Mouse (Mus musculus) thymus, adult 2 months (tissue): ENCODE results near the gene Smg9. TPM values are rescaled to one million over a fixed set of nuclear protein-coding genes. Genes with fewer than 3 reads are reported as not detected.
A peak's percentile ranks its signal among the peaks of the same experiment; 100 is the strongest.

Source experiments
- DNase-seq: peaks from one replicate; pipeline ENCODE4 v3.0.0; 2021
- H3K27ac ChIP-seq: fragments of 200-500 bp; 2 replicates; pipeline ENCODE4 v1.5.1; 2012; ENCODE audit warnings: low read length, control low read depth; ENCODE audit not compliant: control insufficient read depth, insufficient read depth
- H3K27me3 ChIP-seq: fragments of 200-500 bp; 2 replicates; pipeline ENCODE4 v1.6.1; 2012; ENCODE audit warnings: mild to moderate bottlenecking, low read length, moderate library complexity, mixed read lengths; ENCODE audit not compliant: control insufficient read depth, insufficient read depth
- H3K36me3 ChIP-seq: fragments of 200-500 bp; 2 replicates; pipeline ENCODE4 v1.6.1; 2012; ENCODE audit warnings: mild to moderate bottlenecking, low read length, moderate library complexity; ENCODE audit not compliant: control insufficient read depth, insufficient read depth
- H3K4me1 ChIP-seq: fragments of 200-500 bp; replicated peaks from 2 replicates; pipeline ENCODE4 v1.6.1; 2012; ENCODE audit warnings: low read length; ENCODE audit not compliant: control insufficient read depth, insufficient read depth
- H3K4me3 ChIP-seq: fragments of 200-500 bp; 2 replicates; pipeline ENCODE4 v1.5.1; 2012; ENCODE audit warnings: mild to moderate bottlenecking, low read length, control low read depth, moderate library complexity; ENCODE audit not compliant: control insufficient read depth, insufficient read depth
- CTCF ChIP-seq: fragments of 200-500 bp; IDR thresholded peaks from 2 replicates; pipeline ENCODE4 v1.5.1; 2012; ENCODE audit warnings: mild to moderate bottlenecking, control low read depth, low read length, moderate library complexity, borderline replicate concordance; ENCODE audit not compliant: control insufficient read depth, poor library complexity, insufficient read depth; ENCODE audit errors: extremely low read depth
- POLR2A ChIP-seq: fragments of 200-500 bp; IDR thresholded peaks from 2 replicates; pipeline ENCODE4 v1.6.1; 2012; ENCODE audit warnings: mild to moderate bottlenecking, low read length, control low read depth, moderate library complexity; ENCODE audit not compliant: control insufficient read depth, poor library complexity, insufficient read depth; ENCODE audit errors: extremely low read depth
- WGBS: fragments of 180-500 bp; shearing (Covaris S2); methylation state at CpG from one replicate; pipeline ENCODE4 v1.1.7; 2018; 5-methylcytosine and 5-hydroxymethylcytosine counted together
- polyA plus RNA-seq: library from polyadenylated mRNA; depleted of rRNA; stranded (reverse); fragments of >200 nt; gene quantifications from 2 replicates; pipeline ENCODE4 v1.2.3, GENCODE M21; 2012

The Smg9 gene
- polyA plus RNA-seq, 1 experiment, result 168 TPM

- 96% methylated on average over 5 of the region's 5 CpGs for WGBS
Measured at GRCm38 (mm10) chr7:24428725-24429124, 29.3 kb downstream of the Smg9 start.

GRCm38 (mm10) chr7:24429413-24430112, 30.1 kb downstream of the Smg9 start:
- TF ChIP-seq CTCF, result no peak
- no peak for TF ChIP-seq POLR2A
- DNase-seq, result no peak
- Histone ChIP-seq H3K27me3 (no peaks in the 10 kb centered on the region), H3K4me3 (no peak overlapping the region), H3K27ac (no peak overlapping the region), H3K36me3 (no peaks in the 10 kb centered on the region), H3K4me1 (peaks cover 19% of the 10 kb centered on the region)
- 81% methylated on average over 16 of the region's 16 CpGs for WGBS

More at GRCm38 (mm10) chr7:24428725-24429124, 29.3 kb downstream of the Smg9 start:
- peaks cover 19% of the 10 kb centered on the region for H3K4me1 ChIP-seq
- H3K36me3 ChIP-seq, result peaks cover 1% of the 10 kb centered on the region; the same call in 1 of the 2 replicates
- H3K27ac ChIP-seq, result no peak overlapping the region
- no peaks in the 10 kb centered on the region for H3K27me3 ChIP-seq
- TF ChIP-seq CTCF (no peak), POLR2A (no peak)
- H3K4me3 ChIP-seq, result no peak overlapping the region
- no peak for DNase-seq

GRCm38 (mm10) chr7:24430551-24431345, 31.3 kb downstream of the Smg9 start:
- DNase-seq, result no peak
- Histone ChIP-seq H3K36me3 (no peaks in the 10 kb centered on the region), H3K4me3 (no peak overlapping the region), H3K4me1 (peaks cover 19% of the 10 kb centered on the region), H3K27ac (peak overlapping the region; percentile 6; the same call in 1 of the 2 replicates), H3K27me3 (no peaks in the 10 kb centered on the region)
- TF ChIP-seq POLR2A (no peak), CTCF (no peak)
- WGBS, result 71% methylated on average over 15 of the region's 15 CpGs

- H3K4me1 ChIP-seq, result peaks cover 19% of the 10 kb centered on the region
- no peak for TF ChIP-seq POLR2A
- no peak for TF ChIP-seq CTCF
- H3K4me3 ChIP-seq, result no peak overlapping the region
- WGBS, result 56% methylated on average over 11 of the region's 11 CpGs
- no peak overlapping the region for H3K27ac ChIP-seq
- H3K27me3 ChIP-seq, result no peaks in the 10 kb centered on the region
- no peak for DNase-seq
- no peaks in the 10 kb centered on the region for H3K36me3 ChIP-seq
Measured at GRCm38 (mm10) chr7:24431713-24432112, 32.3 kb downstream of the Smg9 start.

- Histone ChIP-seq H3K4me1 (peaks cover 19% of the 10 kb centered on the region), H3K27me3 (no peaks in the 10 kb centered on the region), H3K36me3 (no peaks in the 10 kb centered on the region), H3K27ac (no peak overlapping the region), H3K4me3 (no peak overlapping the region)
- DNase-seq, result no peak
- TF ChIP-seq POLR2A (no peak), CTCF (no peak)
- WGBS, result 96% methylated on average over 5 of the region's 5 CpGs
Measured at GRCm38 (mm10) chr7:24435305-24435704, 35.9 kb downstream of the Smg9 start.

GRCm38 (mm10) chr7:24437981-24438380, 38.6 kb downstream of the Smg9 start:
- no peak overlapping the region for H3K27ac ChIP-seq
- H3K36me3 ChIP-seq, result no peaks in the 10 kb centered on the region
- WGBS, result 57% methylated on average over 10 of the region's 10 CpGs
- no peaks in the 10 kb centered on the region; the same call in 1 of the 2 replicates for H3K4me1 ChIP-seq
- DNase-seq, result no peak
- H3K4me3 ChIP-seq, result no peak overlapping the region
- H3K27me3 ChIP-seq, result no peaks in the 10 kb centered on the region
- TF ChIP-seq CTCF (no peak), POLR2A (no peak)

- 81% methylated on average over 6 of the region's 6 CpGs for WGBS
Measured at GRCm38 (mm10) chr7:24439191-24439590, 39.8 kb downstream of the Smg9 start.

More at GRCm38 (mm10) chr7:24439191-24439590, 39.8 kb downstream of the Smg9 start:
- Histone ChIP-seq H3K4me3 (no peak overlapping the region), H3K27ac (no peak overlapping the region), H3K4me1 (no peaks in the 10 kb centered on the region; the same call in 1 of the 2 replicates), H3K36me3 (no peaks in the 10 kb centered on the region), H3K27me3 (no peaks in the 10 kb centered on the region)
- no peak for DNase-seq
- TF ChIP-seq CTCF, result no peak
- no peak for TF ChIP-seq POLR2A
